Mouse (Mus musculus) limb, embryonic 11.5 days (tissue): ENCODE results near the gene Ces1f. TPM values are rescaled to one million over a fixed set of nuclear protein-coding genes. Genes with fewer than 3 reads are reported as not detected.
"Not testable (repeated sequence)": the region's sequence is repeated elsewhere in the genome, so short reads cannot be mapped to it uniquely, and the experiment has no call there.

Experiments used
- ATAC-seq: fragments of 200-750 bp; cut with Nextera tagmentation; 2 replicates; pipeline ENCODE4 v1.8.0; 2017; ENCODE audit warnings: low read depth; ENCODE audit not compliant: insufficient number of reproducible peaks, low FRiP score, low TSS enrichment
- DNase-seq: peaks from one replicate; pipeline ENCODE4 v3.0.0-alpha.2; 2015; ENCODE audit warnings: low spot score
- H3K27ac ChIP-seq: fragments of 300-500 bp; sonication (generic); replicated peaks from 2 replicates; pipeline ENCODE4 v1.5.1; 2014; ENCODE audit warnings: low read depth, mild to moderate bottlenecking, low read length
- H3K27me3 ChIP-seq: fragments of 300-500 bp; sonication (generic); 2 replicates; pipeline ENCODE4 v1.6.1; 2014; ENCODE audit warnings: mild to moderate bottlenecking, low read length, mixed read lengths; ENCODE audit not compliant: control insufficient read depth, insufficient read depth
- H3K36me3 ChIP-seq: fragments of 300-500 bp; sonication (generic); 2 replicates; pipeline ENCODE4 v1.6.1; 2014; ENCODE audit warnings: mild to moderate bottlenecking, low read length, moderate library complexity, mixed read lengths; ENCODE audit not compliant: control insufficient read depth, insufficient read depth
- H3K4me1 ChIP-seq: fragments of 300-500 bp; sonication (generic); 2 replicates; pipeline ENCODE4 v1.6.1; 2014; ENCODE audit warnings: low read length, mixed read lengths; ENCODE audit not compliant: control insufficient read depth, insufficient read depth
- H3K4me2 ChIP-seq: fragments of 300-500 bp; sonication (generic); 2 replicates; pipeline ENCODE4 v1.6.1; 2014; ENCODE audit warnings: low read depth, mild to moderate bottlenecking, moderate library complexity; ENCODE audit not compliant: severe bottlenecking
- H3K4me3 ChIP-seq: fragments of 300-500 bp; sonication (generic); 2 replicates; pipeline ENCODE4 v1.5.1; 2014; ENCODE audit warnings: low read depth, low read length
- H3K9ac ChIP-seq: fragments of 300-500 bp; sonication (generic); 2 replicates; pipeline ENCODE4 v1.6.1; 2014; ENCODE audit warnings: mild to moderate bottlenecking, low read length
- H3K9me3 ChIP-seq: fragments of 300-500 bp; sonication (generic); 2 replicates; pipeline ENCODE4 v1.6.1; 2016; ENCODE audit warnings: low read length; ENCODE audit not compliant: control insufficient read depth
- whole genome bisulfite sequencing: fragments of 180-500 bp; shearing (Covaris S2); extraction: QIAGEN DNeasy Blood & Tissue Kit; methylation state at CpG from one replicate; pipeline ENCODE4 v1.1.7; 2014; 5-methylcytosine and 5-hydroxymethylcytosine counted together
- polyA plus RNA-seq: library from polyadenylated mRNA; unstranded; fragments of >200 nt; fragmentation: Nextera tagmentation; extraction: Ambion mirVana; gene quantifications from 2 replicates; pipeline ENCODE4 v1.2.1, GENCODE M21; 2014

Gene Ces1f
- polyA plus RNA-seq, 1 experiment from 2014 or later = not detected

DNA sequence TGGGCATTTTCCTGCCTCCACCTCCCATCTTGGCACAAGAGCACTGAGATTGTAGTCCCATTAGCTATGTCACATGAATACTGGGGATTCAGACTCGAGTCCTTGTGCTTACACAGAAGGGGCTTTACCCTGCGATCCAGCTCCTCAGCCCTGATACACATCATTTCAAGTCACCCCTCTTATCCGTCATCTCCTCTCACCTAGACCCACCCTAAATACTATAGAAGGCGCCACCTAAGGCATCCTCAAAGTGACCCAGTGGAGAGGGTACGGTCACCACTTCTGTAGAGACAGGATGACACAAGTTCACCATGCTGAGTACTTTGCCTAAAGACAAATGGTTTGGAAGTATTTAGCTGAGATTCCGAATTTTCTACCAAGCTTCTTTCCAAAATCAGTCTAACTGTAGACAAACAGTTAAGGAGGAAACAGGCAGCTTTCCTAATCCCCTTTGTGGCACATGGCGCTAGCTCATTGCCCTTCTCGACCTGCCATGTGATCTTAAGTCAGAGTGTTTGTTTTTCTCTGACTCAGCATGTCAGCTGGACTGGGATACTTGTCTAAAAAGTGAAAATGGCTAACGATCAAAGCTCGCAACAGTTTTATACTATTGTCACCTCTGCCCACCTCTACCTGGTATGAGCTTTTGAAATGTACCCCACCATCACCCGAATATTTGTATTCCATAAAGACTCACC, 50.7 kb downstream of the Ces1f start:
- Histone ChIP-seq H3K9me3 (no peaks in the 10 kb centered on the region), H3K27ac (no peak overlapping the region), H3K4me1 (no peaks in the 10 kb centered on the region), H3K36me3 (no peaks in the 10 kb centered on the region), H3K4me2 (no peak overlapping the region), H3K27me3 (no peaks in the 10 kb centered on the region), H3K9ac (no peak overlapping the region), H3K4me3 (no peak overlapping the region)
- ATAC-seq (no peak), DNase-seq (peak; percentile 18)
- WGBS = 75% methylated on average over 11 of the region's 11 CpGs

DNA sequence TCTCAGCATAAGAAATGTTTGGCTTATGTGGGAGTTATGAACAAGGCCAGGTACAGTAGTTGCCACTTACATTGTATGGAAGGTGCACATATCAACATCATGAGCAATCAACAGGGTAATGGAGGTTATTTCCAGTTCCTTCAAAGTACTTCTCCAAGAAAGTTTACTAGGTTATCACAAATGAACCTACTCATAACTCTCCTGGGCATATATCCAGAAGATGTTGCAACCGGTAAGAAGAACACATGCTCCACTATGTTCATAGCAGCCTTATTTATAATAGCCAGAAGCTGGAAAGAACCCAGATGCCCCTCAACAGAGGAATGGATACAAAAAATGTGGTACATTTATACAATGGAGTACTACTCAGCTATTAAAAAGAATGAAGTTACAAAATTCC, 53.1 kb downstream of the Ces1f start:
- H3K36me3 ChIP-seq, H3K9me3 ChIP-seq, H3K4me2 ChIP-seq, H3K27ac ChIP-seq, ATAC-seq, H3K4me3 ChIP-seq, H3K4me1 ChIP-seq, DNase-seq, H3K9ac ChIP-seq, H3K27me3 ChIP-seq: not testable (repeated sequence)
- WGBS = 91% methylated on average over 1 of the region's 1 CpGs

DNA sequence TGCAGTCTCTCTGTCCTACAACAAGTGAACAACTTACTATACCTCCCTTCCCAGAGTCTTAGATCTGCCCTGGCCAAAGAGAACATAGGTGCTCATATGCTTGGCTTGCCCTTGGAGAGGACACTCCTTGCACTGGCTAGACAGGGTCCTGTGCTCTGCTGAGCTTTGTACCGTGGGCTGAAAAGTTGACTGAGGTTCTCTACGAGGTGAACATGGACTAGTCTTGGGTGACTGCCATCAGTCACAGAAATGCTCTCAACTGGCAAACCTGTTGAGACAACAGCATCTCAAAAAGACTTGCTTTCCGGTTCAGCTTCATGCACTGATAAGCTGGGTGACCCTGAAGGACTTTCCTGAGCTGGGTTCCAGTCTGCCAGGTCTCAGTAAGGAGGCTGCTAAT, 57.7 kb downstream of the Ces1f start:
- H3K4me3 ChIP-seq = no peak overlapping the region
- 92% methylated on average over 3 of the region's 3 CpGs for WGBS
- H3K27me3 ChIP-seq = no peaks in the 10 kb centered on the region
- H3K4me1 ChIP-seq = no peaks in the 10 kb centered on the region
- no peaks in the 10 kb centered on the region for H3K36me3 ChIP-seq
- no peak overlapping the region for H3K27ac ChIP-seq
- H3K4me2 ChIP-seq = no peak overlapping the region
- no peaks in the 10 kb centered on the region for H3K9me3 ChIP-seq
- DNase-seq (no peak), ATAC-seq (no peak)
- H3K9ac ChIP-seq = no peak overlapping the region

DNA sequence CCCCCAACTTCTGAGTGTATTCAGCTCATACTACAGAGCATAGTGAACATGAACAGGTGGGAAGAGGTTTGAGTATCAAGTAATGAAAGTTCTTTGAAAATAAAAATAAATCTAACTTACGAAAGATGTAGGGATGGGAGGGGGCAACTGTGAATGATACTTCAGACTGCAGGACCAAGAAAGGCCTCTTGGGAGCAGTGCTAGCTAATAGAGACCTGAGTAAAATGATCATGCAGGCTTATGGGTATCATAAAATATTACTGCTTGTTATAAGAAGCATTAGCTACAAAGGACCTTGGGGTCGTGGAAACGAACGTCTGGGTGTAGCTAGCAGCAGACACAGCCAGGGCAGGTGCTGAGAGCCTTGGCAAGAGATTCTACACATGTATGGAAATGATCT, 61.7 kb downstream of the Ces1f start:
- DNase-seq (peak; percentile 17), ATAC-seq (no peak)
- H3K27me3 ChIP-seq = no peaks in the 10 kb centered on the region
- H3K4me3 ChIP-seq = no peak overlapping the region
- H3K9ac ChIP-seq = no peak overlapping the region
- H3K27ac ChIP-seq = no peak overlapping the region
- 61% methylated on average over 4 of the region's 4 CpGs for WGBS
- no peaks in the 10 kb centered on the region for H3K4me1 ChIP-seq
- H3K4me2 ChIP-seq = no peak overlapping the region
- no peaks in the 10 kb centered on the region for H3K9me3 ChIP-seq
- no peaks in the 10 kb centered on the region for H3K36me3 ChIP-seq

GRCm38 (mm10) chr8:93217375-93217774, 62.2 kb downstream of the Ces1f start:
- WGBS = 71% methylated on average over 1 of the region's 1 CpGs
- Histone ChIP-seq H3K36me3 (no peaks in the 10 kb centered on the region), H3K4me3 (no peak overlapping the region), H3K9ac (no peak overlapping the region), H3K4me2 (no peak overlapping the region), H3K27ac (no peak overlapping the region), H3K27me3 (no peaks in the 10 kb centered on the region), H3K9me3 (no peaks in the 10 kb centered on the region), H3K4me1 (no peaks in the 10 kb centered on the region)
- ATAC-seq (no peak), DNase-seq (peak; percentile 14)

- no peak overlapping the region for H3K4me2 ChIP-seq
- H3K9me3 ChIP-seq = no peaks in the 10 kb centered on the region
- no peak for ATAC-seq
- no peak overlapping the region for H3K9ac ChIP-seq
- no peak overlapping the region for H3K27ac ChIP-seq
- no peaks in the 10 kb centered on the region for H3K36me3 ChIP-seq
- no peak overlapping the region for H3K4me3 ChIP-seq
- H3K27me3 ChIP-seq = no peaks in the 10 kb centered on the region
- no peaks in the 10 kb centered on the region for H3K4me1 ChIP-seq
- DNase-seq = no peak
Measured at GRCm38 (mm10) chr8:93211091-93211490, 68.5 kb downstream of the Ces1f start.

Other genes with a start within 250 kb of the Ces1f start
- not detected in 2 replicates for gene Ces1a, start 231.6 kb downstream of the Ces1f start, polyA plus RNA-seq
- not detected in 2 replicates for gene Ces1b, start 199.7 kb downstream of the Ces1f start, polyA plus RNA-seq
- not detected in 2 replicates for gene Ces1c, start 148.5 kb downstream of the Ces1f start, polyA plus RNA-seq
- not detected in 2 replicates for gene Ces1d, start 81.9 kb downstream of the Ces1f start, polyA plus RNA-seq
- not detected in 2 replicates for gene Ces1e, start 50.1 kb downstream of the Ces1f start, polyA plus RNA-seq
- gene Ces1g, start 57.6 kb upstream of the Ces1f start, polyA plus RNA-seq = not detected in 2 replicates
- gene Ces1h, start 100.0 kb upstream of the Ces1f start, polyA plus RNA-seq = not detected in 2 replicates